Comparison of ENCODE assay signal across 8 mouse cellular contexts in the genomic region with DNA sequence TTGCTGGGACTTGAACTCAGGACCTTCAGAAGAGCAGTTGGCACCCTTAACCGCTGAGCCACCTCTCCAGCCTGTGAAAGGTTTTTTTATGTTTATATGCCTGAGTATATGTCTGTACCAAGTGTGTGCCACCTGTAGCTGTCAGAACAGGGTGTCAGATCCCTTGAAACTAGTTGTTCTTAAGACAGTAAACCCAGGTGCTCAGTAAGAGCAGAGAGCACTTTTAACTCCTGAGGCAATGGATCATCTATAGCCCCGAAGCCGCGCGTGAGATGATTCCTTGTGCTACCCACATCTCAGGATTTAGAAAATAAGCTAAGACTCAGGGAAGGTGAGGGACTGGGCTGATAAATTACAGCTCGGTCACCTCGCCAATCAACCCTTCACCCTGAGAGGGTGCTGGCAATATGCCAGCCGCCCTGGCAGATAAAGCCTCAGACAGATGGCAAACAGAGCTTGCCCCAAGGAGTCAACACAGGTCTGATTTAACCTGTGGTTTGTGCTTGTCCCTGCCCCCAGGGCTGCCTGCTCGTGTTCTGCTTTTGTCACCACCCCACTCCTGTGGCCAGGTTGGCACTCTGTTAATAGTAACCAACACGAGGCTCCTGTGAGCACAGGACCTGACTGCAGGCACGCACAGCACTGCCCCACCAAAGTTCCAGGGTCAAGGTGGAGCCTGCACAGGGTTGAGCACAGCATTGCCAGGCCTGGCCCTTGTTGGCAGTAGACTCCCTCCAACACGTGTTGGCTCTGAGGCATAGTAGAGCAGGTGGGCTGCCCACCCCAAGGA. TPM values are rescaled to one million over a fixed set of nuclear protein-coding genes. Genes with fewer than 3 reads are reported as not detected.
DNase-seq lines count a peak whose midpoint lies in the region; ATAC-seq lines count a peak whose summit lies in the region.
"Had no signal": no experiment of that assay in that cellular context is flagged by ENCODE, and none has a peak within 500 bp of the region (broad histone marks: within the 10 kb centered on the region; RNA-seq: fewer than 3 reads in every experiment).

No protein-coding gene starts in this region.

- no peaks in the 10 kb centered on the region for H3K27me3 ChIP-seq in hindbrain, embryonic 16.5 days (replicated peaks; ENCODE audit: control insufficient read depth, insufficient read depth, low read length)
- H3K27me3 ChIP-seq in liver, embryonic 16.5 days (ENCODE audit: control insufficient read depth, insufficient read depth, low read depth, low read length) = no peaks in the 10 kb centered on the region
- H3K27me3 ChIP-seq: neural tube, embryonic 13.5 days had no signal

- H3K9me3 ChIP-seq in hindbrain, embryonic 16.5 days (ENCODE audit: control insufficient read depth, low read length) = no peaks in the 10 kb centered on the region
- H3K9me3 ChIP-seq in liver, embryonic 16.5 days (replicated peaks; ENCODE audit: control insufficient read depth, low read length) = no peaks in the 10 kb centered on the region
- H3K9me3 ChIP-seq: neural tube, embryonic 13.5 days had no signal

- ATAC-seq in hindbrain, embryonic 16.5 days = 0 out of 2 replicates have a peak, but pooled peaks have one; percentile 22
- ATAC-seq in liver, embryonic 16.5 days (ENCODE audit: low read depth) = peak; percentile 61

- no peak overlapping the region for H3K9ac ChIP-seq in hindbrain, embryonic 16.5 days (ENCODE audit: low read depth, low read length)
- no peak overlapping the region for H3K9ac ChIP-seq in liver, embryonic 16.5 days (ENCODE audit: low read depth, low read length)
- H3K9ac ChIP-seq: neural tube, embryonic 13.5 days had no signal

- whole genome bisulfite sequencing in hindbrain, embryonic 16.5 days = 61% methylated on average over 12 of the region's 12 CpGs
- WGBS in liver, embryonic 16.5 days (ENCODE audit: insufficient replicate concordance) = 61% methylated on average over 12 of the region's 12 CpGs

- no peak overlapping the region for H3K4me3 ChIP-seq in hindbrain, embryonic 16.5 days (ENCODE audit: low read length)
- no peak overlapping the region for H3K4me3 ChIP-seq in liver, embryonic 16.5 days (ENCODE audit: low read depth, low read length)
- H3K4me3 ChIP-seq: neural tube, embryonic 13.5 days had no signal

- no peak overlapping the region for H3K4me2 ChIP-seq in hindbrain, embryonic 16.5 days (ENCODE audit: low read length)
- no peak overlapping the region for H3K4me2 ChIP-seq in liver, embryonic 16.5 days (ENCODE audit: low read depth, low read length)
- H3K4me2 ChIP-seq: neural tube, embryonic 13.5 days had no signal

- no peaks in the 10 kb centered on the region; the same call in 1 of the 2 replicates for H3K4me1 ChIP-seq in hindbrain, embryonic 16.5 days (ENCODE audit: control insufficient read depth, insufficient read depth, low read depth, low read length)
- H3K4me1 ChIP-seq in liver, embryonic 16.5 days (ENCODE audit: control insufficient read depth, low read depth, low read length) = peaks cover 13% of the 10 kb centered on the region

- H3K27ac ChIP-seq in hindbrain, embryonic 16.5 days (ENCODE audit: low read depth, low read length) = no peak overlapping the region
- H3K27ac ChIP-seq in liver, embryonic 16.5 days (ENCODE audit: low read length) = 0 out of 2 replicates have a peak overlapping the region, but pooled peaks have one; percentile 24
- H3K27ac ChIP-seq: neural tube, embryonic 13.5 days had no signal

- peaks cover 26% of the 10 kb centered on the region for H3K36me3 ChIP-seq in hindbrain, embryonic 16.5 days (ENCODE audit: control insufficient read depth, insufficient read depth, low read length)
- peaks cover 56% of the 10 kb centered on the region for H3K36me3 ChIP-seq in liver, embryonic 16.5 days (ENCODE audit: control insufficient read depth, insufficient read depth)

- DNase-seq in spleen, adult 12 weeks (ENCODE audit: low spot score) = peak; percentile 43
- DNase-seq in spleen, adult 18-20 months = no peak
- DNase-seq in cerebellum, postnatal 10 days = peak; percentile 82 to 87
- DNase-seq in urinary bladder, adult 2 months (ENCODE audit: low spot score) = peak; percentile 59
- no peak for DNase-seq in frontal cortex, postnatal 36 days (ENCODE audit: low spot score in 2 of 2)

RNA-seq across cellular contexts. Expression of a gene that starts 13.5 kb away (rescaled TPM):
- polyA plus RNA-seq in hindbrain, embryonic 16.5 days (2015; fragmentation: Nextera tagmentation; extraction: Ambion mirVana) = 356 and 408 TPM in 2 replicates
- 185 and 211 TPM in 2 replicates for polyA plus RNA-seq in liver, embryonic 16.5 days (2015; fragmentation: Nextera tagmentation; extraction: Ambion mirVana)
- 139 and 169 TPM in 2 replicates for polyA plus RNA-seq in urinary bladder, adult 2 months (2012; rRNA removed)

RNA-seq across cellular contexts. Expression of a gene that starts 38.1 kb away (rescaled TPM):
- polyA plus RNA-seq in hindbrain, embryonic 16.5 days (2015; fragmentation: Nextera tagmentation; extraction: Ambion mirVana) = 71.8 and 89.7 TPM in 2 replicates
- polyA plus RNA-seq in liver, embryonic 16.5 days (2015; fragmentation: Nextera tagmentation; extraction: Ambion mirVana) = 46.5 and 51.0 TPM in 2 replicates
- polyA plus RNA-seq in urinary bladder, adult 2 months (2012; rRNA removed) = 81.3 and 97.5 TPM in 2 replicates

RNA-seq across cellular contexts. Expression of a gene that starts 44.8 kb away (rescaled TPM):
- 138 and 184 TPM in 2 replicates for polyA plus RNA-seq in hindbrain, embryonic 16.5 days (2015; fragmentation: Nextera tagmentation; extraction: Ambion mirVana)
- polyA plus RNA-seq in liver, embryonic 16.5 days (2015; fragmentation: Nextera tagmentation; extraction: Ambion mirVana) = 12.6 and 16.5 TPM in 2 replicates
- 39.8 and 42.3 TPM in 2 replicates for polyA plus RNA-seq in urinary bladder, adult 2 months (2012; rRNA removed)

Comparison
In these comparisons a context has a peak if more than half of its experiments do, and no peak if none do; other contexts are left out.
1. DNase-seq: peak in spleen, adult 12 weeks (single experiment), cerebellum, postnatal 10 days (2 of 2) and urinary bladder, adult 2 months (single experiment); none in spleen, adult 18-20 months (0 of 2) and frontal cortex, postnatal 36 days (0 of 2).